Mouse (Mus musculus): ENCODE measurements around the gene Tmem50b.
A peak's percentile ranks its signal among the peaks of the same experiment; 100 is the strongest.
"Not testable (repeated sequence)": the region's sequence is repeated elsewhere in the genome, so short reads cannot be mapped to it uniquely, and the experiment has no call there.

Tmem50b gene

DNA sequence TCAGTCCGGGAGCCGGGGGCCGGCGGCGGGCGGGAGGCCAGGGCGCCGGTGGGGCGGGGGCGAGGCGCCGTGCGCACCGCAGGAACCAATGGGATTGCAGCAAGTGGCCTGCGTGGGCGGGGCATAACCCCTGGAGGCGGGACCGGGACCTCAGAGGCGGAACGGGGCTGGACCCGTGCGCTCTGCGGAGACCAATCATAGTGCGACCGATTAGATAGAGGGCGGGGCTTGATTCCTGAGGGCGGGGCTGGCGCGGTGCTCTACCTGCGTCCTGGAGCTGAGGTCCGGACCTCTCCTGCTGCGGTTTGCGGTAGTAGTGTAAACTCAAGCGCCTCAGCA is at the start of gene Tmem50b:
Tmem50b (minus strand) TSS at position 129 of the 339 bp plus-strand sequence.
- peak; percentile 97 to 99 for DNase-seq (ENCODE audit: low spot score in 2 of 2)

DNA sequence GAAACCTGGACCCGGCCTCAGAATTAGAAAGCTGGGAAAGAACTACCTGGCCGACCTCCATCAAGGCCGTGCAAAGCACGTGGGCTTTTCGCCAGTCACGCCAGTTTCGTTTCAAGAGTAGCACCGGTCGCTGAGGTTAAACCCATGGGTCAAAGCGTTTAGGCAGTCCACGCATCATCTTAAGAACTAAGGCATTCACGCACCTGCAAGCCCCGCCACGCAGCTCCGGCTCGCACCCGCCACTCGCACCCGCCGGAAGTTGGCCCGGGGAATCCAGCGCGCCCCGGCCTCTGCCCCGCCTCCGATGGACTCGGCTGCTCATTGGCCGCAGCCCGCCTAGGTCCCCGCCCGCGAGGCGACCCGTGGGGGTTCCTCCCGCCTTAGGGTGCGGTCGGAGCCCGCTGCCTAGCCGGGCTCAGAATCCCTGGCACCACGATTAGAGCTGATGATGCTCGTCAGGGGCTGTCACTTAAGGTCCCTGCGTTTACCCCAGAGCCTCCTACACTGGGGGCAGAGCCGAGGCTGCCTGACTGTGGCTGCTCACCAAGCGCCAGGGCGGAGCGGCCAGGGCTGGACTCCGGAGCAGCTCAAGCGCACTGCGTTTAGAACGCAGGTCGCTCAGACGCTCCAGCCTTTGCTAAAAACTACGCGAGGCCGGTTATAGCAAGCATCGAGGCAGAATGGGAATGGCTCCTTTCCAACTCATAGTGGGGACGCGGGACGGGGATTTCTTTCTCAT is 49.2 kb upstream of the Tmem50b start, which contains the start of gene Gart:
Gart (minus strand) TSS at position 272 of the 739 bp plus-strand sequence.
- peak; percentile 88 to 92 for DNase-seq (ENCODE audit: low spot score in 2 of 2)

DNA sequence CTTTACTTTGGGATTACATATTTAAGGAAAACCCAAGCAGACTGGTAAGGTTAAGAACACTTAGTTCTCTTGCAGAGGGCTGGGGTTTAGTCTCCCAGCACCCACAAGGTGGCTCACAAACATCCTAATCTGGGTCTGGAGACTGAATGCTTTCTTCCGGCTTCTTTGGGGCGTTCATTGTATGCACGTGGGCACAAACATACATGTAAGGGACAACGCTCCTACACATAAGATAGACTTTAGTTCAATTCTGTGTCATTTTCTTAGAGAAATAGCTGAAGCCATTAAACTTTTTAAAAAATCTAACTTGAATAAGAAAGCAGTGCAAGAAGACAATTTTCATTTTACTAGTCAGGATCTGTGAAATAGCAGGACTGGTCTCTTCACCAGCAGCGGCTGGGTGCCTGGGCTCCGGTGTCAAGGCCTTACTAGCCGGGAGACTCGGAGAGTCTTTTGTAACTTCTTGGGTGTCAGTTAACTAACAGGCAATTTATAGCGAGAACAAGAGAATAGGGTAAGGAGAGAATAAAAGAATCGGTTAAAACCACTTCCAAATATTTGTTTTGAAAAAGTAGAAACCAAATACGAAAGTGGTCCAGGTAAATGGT is 48.5 kb upstream of the Tmem50b start:
- no peak for DNase-seq (ENCODE audit: low spot score in 2 of 2)

DNA sequence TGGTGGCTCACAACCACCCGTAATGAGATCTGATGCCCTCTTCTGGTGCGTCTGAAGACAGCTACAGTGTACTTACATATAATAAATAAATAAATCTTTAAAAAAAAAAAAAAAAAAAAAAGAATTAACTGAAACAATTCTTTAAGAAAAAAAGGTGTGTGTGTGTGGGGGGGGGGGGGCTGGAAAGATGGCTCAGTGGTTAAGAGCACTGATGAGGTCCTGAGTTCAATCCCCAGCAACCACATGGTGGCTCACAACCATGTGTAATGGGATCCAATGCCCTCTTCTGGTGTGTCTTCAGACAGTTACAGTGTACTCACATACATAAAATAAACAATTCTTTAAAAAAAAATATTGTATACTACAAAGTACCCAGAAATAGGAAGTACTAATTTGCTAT is 47.8 kb upstream of the Tmem50b start:
- not testable (repeated sequence) for DNase-seq (ENCODE audit: low spot score in 2 of 2)

DNA sequence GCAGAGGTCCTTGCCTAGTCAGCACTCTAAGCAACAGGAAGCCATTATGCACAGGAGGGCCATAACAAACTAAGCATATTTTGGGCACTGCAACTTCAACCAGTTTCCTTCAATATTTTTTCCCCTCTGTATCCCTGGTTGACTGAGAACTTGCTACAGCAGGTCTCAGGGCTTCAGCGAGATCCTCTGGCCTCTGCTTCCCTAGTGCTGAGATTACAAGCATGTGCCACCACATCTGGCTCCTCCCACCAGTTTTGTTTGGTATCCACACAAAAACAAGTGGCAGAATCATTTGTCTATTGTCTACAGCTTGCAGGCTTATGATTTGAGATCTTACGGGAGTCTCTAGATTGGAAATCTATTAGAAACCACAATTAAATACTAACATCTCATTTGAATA is 47.3 kb upstream of the Tmem50b start:
- DNase-seq (ENCODE audit: low spot score in 2 of 2), result no peak

DNA sequence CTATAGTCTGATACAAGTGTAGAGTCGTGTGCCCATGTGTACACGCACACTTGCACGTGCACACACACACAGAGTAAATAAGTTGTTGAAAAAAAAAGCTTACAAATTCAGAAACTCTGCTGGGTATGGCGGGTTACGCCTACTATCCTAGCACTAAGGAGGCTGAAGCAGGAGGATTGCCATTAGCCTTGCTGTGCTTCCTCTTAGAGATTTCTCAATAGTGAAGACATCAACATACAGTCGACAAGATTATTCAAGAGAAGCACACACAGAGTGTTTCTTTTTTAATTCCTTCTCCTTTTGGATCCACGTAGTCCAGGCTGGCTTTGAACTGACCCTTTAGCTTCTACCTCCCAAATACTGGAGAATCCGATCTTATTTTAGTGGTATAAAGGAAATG is 42.6 kb upstream of the Tmem50b start:
- no peak for DNase-seq (ENCODE audit: low spot score in 2 of 2)

DNA sequence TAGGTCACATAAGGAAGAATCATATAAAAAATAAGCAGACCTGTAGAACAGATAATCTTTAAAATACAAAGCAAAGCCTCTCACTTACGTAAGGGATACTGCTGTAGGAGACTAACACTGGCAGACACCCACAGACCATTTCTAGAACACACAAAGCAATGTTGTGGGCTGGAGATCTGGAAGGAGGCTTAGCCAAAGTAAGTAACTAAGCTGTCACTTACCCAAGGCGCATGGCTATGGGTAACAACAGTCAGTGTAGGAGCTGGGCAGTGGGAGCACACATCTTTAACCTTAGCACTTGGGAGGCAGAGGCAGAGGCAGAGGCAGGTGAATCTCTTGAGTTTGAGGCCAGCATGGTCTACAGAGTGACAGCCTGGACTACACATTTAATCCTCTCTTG is 42.0 kb upstream of the Tmem50b start:
- DNase-seq (ENCODE audit: low spot score in 2 of 2), result no peak

DNA sequence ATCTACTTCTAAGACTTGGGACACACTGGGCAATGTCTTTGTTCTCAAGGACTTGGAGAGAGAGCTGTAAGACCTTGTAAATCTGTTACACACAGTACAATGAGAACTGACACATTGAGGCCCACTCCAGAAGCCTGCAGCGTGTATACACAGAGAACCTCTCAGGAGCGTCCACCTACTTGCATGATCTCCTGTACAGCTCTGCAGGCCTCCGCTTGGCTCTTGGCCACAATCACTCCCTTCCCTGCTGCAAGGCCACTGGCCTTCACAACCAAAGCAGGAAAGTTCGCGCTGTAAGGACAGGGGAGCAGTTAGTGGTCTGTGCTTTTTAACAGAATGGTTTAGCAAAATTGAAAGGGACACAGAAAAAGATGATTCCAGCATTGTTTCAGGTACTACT is 41.6 kb upstream of the Tmem50b start:
- DNase-seq (ENCODE audit: low spot score in 2 of 2), result no peak

DNA sequence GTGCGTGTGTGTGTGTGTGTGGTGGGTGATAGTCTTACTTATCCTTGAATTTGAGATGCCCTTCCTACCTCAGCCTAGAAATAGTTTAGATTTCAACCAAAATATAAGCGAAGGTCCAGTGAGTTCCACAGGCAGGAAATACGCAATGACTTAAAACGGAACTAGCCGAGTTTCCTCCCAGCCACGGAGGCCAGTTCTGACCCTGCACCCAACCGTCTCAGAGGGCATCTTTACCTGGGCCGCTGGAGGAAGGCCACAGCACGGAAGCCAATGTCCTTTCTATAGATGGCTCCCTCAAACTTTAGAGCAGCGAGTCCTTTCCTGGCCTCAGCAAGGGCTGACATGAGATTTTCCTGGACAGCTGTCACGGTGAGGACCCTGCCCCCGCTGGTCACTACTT is 36.0 kb upstream of the Tmem50b start:
- DNase-seq (ENCODE audit: low spot score in 2 of 2), result no peak

DNA sequence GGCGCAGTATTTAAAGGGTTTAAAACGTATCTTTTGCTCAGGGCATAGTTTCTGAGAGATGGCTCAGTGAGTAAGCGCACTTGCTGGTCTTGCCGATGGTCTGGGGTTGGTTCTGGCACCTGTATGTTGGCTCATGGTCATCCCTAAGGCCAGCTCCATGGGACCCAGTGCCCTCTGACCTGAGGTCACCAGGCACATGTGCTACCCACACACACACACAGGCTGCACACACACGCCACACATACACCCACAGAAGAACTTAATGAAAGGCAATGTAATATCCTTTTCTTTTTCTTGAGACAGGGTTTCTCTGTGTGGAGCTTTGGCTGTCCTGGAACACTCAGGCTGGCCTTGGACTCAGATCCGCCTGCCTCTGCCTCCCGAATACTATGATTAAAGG is 35.3 kb upstream of the Tmem50b start:
- DNase-seq (ENCODE audit: low spot score in 2 of 2), result no peak

DNA sequence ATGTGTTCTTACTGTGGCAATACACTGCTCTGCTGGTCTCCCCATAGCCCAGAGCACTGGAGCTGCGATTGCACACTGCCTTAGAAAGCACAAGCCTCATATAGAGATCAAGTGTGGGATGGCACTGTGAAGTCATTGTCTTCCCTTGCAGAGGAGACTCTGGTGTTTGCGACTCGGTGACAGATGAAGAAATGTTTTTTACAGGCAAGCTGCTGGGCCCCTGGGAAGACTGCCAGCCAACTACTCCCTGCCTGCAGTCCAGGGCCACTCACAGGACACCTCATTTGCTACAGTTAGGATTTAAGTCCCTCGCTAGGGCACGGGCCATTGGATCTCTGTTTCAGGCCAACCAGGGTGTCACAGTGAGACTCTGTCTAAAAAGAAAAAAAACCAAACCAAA is 34.8 kb upstream of the Tmem50b start:
- DNase-seq (ENCODE audit: low spot score in 2 of 2), result no peak

DNA sequence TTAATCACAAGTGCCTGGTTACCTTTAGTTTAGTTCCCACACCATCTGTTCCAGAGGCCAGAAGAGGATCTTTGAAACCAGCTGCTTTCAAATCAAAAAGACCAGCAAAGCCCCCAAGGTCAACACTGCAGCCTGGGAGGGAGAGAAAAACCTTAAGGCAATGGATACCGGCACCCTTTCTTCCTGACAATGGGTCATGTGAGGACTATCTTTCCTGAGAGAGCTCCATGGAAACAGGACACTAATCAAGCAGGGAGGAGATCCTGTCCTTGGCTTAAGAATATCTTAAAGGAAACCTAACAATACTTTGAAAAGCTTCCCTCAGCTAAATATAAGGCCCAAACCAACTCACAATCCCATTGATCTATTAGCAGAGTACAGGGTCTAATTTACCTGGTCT is 33.0 kb upstream of the Tmem50b start:
- no peak for DNase-seq (ENCODE audit: low spot score in 2 of 2)

DNA sequence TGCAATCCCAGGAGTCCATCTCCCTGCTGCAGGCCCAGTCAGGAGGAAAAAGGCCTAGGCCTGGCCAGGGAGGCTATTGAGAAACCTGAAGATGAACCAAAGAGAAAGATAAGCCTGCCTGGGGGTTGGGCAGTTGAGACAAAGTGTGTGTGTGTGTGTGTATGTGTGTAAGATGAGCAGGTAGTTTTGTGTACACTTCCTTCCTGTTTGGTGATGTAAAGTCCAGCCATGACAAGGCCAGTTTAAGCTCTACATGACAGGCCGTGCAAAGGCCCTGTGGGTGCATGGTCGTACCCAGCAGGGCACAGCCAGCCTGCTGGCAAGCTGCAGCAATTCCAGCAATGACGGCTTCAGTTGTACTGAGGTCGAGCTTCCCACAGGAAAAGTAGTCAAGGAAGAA is 32.1 kb upstream of the Tmem50b start:
- no peak for DNase-seq (ENCODE audit: low spot score in 2 of 2)

DNA sequence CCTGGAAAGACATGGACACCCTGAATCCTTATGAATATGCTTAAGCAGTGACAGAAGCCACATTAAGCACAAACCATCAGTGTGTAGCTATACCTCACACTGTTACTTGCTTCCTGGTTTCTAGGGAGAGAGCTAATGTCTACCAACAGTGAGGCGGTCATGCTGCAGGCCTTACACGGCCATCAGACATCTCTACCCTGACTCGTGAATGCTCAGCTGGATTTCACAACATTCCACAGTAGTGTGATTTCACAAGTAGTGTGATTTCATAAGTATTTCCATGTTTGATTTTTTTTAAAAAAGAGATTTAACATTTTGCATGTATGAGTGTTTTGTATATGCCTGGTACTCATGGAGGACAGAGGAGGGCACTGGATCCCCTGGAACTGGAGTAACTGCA is 31.1 kb upstream of the Tmem50b start:
- DNase-seq (ENCODE audit: low spot score in 2 of 2), result no peak

DNA sequence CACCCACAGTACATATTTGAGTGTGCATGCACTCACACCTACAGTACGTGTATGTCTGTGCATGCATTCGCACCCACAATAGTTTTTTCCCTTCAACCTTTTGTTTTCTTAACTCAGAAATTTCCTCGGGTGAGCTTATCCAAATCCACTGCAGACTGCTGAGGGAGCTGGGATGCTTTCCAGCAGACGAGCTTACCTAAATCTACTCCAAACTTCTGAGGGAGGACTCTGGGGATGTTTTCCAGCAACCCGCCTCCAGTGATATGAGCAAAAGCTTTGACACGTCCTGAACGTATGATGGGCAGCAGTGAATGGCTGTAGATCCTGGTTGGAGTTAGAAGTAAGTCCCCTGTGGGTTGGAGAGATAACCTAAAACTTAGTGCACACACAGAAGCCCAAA is 30.2 kb upstream of the Tmem50b start:
- DNase-seq (ENCODE audit: low spot score in 2 of 2), result no peak

DNA sequence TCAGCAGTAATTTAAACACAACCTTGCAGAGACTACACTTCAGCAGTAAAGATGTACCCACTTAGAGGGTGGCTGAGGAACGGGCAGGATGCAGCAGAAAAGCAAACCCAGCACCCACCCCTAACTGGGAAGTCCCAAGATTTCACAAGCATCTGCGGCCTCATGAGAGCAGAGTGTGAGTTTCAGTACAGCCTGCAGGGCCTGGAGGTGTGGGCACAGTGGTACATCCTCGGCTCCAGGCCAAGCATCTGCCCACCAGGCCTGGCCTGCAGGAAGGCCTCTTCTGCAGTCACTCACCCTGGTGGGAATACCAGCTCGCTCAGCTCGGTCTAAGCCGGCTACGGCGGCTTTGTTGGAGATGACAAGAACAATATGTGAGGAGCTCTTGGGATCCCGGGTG is 25.5 kb upstream of the Tmem50b start:
- DNase-seq (ENCODE audit: low spot score in 2 of 2), result no peak

DNA sequence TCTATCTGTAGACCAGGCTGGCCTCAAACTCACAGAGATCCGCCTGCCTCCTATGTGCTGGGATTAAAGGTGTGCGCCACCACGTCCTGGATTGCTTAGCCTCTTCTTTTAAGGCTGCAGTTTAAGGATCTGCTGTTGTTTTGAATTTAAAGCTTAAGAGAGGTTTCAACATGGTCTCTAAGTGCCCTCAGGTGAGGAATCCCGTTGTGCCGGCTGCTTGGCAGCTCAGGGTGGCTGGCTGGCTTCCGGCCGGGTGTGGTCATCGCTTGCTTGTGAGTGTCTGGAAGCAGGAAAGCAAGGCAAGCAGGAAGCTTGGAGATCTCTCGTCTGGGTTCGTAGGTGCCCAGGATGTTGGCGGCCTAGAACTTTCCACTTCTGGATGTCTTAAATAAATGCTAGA is 23.4 kb upstream of the Tmem50b start:
- no peak for DNase-seq (ENCODE audit: low spot score in 2 of 2)

DNA sequence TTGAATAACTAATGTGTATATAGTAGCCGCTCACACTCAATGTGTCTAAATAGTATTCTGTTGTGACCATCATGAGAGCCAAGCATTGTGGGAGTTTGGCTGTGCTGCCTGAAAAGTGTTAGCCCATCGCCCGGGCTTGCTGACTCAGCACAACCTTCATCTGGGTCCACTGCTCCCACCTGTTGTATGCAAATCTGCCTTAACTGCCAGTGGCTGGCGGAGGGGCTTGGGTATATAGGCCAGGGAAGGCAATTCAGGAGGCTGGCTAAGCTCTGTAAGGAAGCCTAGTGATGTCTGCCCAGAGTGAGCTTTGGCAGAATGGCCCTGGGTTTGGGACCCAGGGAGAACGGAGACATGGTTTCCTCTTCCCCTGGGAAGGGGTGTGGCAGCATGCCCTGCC is 22.6 kb upstream of the Tmem50b start:
- no peak for DNase-seq (ENCODE audit: low spot score in 2 of 2)

DNA sequence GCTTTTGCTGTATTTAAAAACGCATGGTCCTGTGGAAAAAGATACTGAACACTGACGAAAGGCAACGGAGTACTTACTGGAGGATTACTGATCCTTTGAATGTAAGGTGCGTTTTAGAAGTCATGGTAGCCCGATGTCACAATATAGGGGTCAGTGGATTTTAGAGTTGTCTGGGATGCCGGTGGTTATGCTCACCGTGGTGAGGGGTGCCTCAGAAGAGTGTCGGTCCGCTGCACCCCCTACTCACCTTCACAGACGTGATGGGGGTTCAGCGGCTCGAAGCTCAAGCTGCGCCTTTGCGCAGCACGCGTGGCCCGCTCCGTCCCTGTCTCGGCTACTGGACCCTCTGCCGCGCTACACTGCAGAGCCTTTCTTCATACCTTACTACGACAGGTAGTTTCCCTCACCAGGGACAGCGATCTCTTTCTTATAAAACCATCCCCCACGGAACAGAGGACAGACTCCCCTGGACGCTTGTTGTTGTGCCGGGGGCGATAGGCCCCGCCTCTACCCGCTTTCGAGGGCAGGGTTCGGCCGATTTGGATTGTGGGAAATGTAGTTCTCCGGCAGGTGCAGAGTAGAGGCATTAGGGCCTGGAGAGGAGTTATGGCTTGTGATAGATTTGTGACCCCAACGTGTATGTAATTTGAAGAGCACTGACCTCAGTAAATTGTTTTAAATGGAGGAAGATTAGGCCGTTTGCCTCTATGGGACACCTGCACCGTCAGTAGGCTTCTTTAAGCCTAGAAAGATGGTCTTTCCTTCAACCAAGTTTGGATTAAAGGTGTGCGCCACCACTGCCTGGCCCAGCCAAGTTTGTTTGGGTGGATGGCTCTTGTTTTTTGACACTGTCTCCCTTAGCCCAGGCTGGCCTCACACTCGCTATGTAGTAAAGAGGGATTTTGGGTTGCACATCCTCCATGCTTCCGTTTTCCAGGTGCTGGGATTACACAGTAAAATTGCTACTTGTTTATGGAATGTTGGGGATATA is 21.2 kb upstream of the Tmem50b start, which contains the start of gene Dnajc28:
Dnajc28 (minus strand) TSS at position 516 of the 991 bp plus-strand sequence.
- DNase-seq (ENCODE audit: low spot score in 2 of 2), result peak; percentile 47 to 74

DNA sequence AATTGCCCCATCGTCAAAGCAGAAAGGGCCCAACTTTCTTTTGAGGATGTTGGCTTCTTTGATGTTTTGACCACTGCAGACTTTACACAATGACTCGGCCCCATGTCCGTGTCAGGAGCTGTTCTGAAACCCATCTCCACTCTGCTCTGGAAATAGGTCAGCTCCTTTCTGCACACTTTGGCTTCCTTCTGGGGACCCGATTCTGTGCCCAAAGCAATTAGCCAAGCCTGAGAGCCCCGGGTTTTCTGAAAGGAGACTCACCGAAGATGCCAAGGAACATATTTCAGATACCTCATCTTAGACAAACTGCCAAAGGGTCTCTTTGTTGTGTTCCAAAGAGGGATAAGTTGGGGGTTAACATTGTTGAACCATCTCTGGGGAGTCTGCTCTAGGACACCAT is 17.0 kb upstream of the Tmem50b start:
- no peak for DNase-seq (ENCODE audit: low spot score in 2 of 2)

DNA sequence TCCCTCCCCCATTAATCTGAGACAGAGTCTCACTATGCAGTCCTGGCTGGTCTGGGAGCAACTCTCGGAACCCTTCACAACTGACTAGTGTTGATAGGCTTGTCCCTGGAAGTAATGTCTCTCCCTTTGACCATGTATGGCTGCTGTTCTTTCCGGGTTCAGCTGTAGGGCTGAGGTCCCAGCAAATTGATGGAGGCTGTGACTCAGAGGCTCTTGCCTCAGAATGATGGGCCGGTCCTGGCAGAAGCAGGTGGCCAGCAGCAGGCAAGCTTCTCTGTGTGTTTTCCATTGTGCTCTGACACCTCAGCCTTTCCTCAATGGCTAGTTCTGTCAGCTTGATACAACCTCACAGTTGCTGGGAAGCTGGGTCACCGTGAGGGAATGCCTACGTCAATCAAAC is 14.9 kb upstream of the Tmem50b start:
- no peak for DNase-seq (ENCODE audit: low spot score in 2 of 2)

DNA sequence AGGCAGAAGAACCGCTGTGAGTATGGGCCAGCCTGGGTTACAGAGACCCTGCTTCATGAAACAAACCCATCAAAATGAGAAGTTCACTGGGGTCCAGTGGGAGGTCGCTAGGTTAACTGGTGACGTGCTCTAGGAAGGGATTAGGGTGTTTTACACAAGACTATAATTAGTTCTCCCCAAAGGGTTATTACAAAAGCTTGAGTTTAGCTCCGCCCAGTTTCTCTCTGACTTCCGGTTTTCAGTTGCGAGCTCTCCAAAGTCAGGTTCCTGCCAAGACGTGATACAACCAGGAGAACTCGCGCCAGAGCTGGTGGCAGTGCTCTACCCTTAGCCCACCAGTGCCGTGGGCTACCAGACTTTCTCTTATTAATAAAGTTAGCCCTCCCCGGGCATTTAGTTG is 13.6 kb upstream of the Tmem50b start:
- no peak for DNase-seq (ENCODE audit: low spot score in 2 of 2)
